8 mouse cellular contexts compared by ENCODE assay signal in the genomic region with DNA sequence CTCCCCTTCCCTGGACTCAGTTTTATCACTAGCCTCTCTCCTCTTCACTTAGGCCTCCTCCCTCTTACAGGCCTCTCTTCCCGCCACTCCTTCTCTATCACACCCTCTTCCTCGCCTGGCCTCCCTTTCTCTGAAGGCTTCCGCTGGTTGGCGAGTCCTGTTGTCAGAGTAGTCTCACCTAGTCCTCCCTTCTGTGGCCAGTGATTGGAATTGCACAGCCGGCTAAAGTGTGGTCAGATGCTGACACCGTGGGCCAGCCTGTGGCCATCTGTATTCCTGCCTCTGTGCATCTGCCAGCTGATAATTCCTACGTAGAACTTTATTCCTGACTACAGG. TPM values are rescaled to one million over a fixed set of nuclear protein-coding genes. Genes with fewer than 3 reads are reported as not detected.
DNase-seq lines count a peak whose midpoint lies in the region; ATAC-seq lines count a peak whose summit lies in the region.

No protein-coding gene starts in this region.

- H3K4me3 ChIP-seq in heart, embryonic 12.5 days = peak overlapping the region; percentile 80
- H3K4me3 ChIP-seq in erythroblast, embryonic 14.5 days (replicated peaks) = peak overlapping the region; percentile 80
- H3K4me3 ChIP-seq in limb, embryonic 13.5 days = peak overlapping the region; percentile 82
- peak overlapping the region; percentile 90 for H3K4me3 ChIP-seq in neural tube, embryonic 15.5 days (replicated peaks)

- intact Hi-C loops in left cerebral cortex, postnatal 10 days (cut with DNase I) = no loop called here

- DNase-seq in heart, adult 18-20 months = no peak
- DNase-seq in left cerebral cortex, postnatal 10 days (ENCODE audit: extremely low spot score in 1 of 2, low spot score in 2 of 2) = no peak
- DNase-seq in testis, postnatal 10 days (ENCODE audit: low spot score) = no peak

- H3K9ac ChIP-seq in heart, embryonic 12.5 days = peak overlapping the region; percentile 87
- H3K9ac ChIP-seq in limb, embryonic 13.5 days = peak overlapping the region; percentile 94
- H3K9ac ChIP-seq in neural tube, embryonic 15.5 days (replicated peaks) = peak overlapping the region; percentile 83

- no peaks in the 10 kb centered on the region for H3K9me3 ChIP-seq in heart, embryonic 12.5 days (replicated peaks)
- no peaks in the 10 kb centered on the region for H3K9me3 ChIP-seq in erythroblast, embryonic 14.5 days (ENCODE audit: control insufficient read depth, low read length)
- H3K9me3 ChIP-seq in limb, embryonic 13.5 days = no peaks in the 10 kb centered on the region
- H3K9me3 ChIP-seq in neural tube, embryonic 15.5 days (replicated peaks) = no peaks in the 10 kb centered on the region

- peak overlapping the region; percentile 92 for H3K27ac ChIP-seq in heart, embryonic 12.5 days (ENCODE audit: poor library complexity, severe bottlenecking)
- peak overlapping the region; percentile 92 for H3K27ac ChIP-seq in limb, embryonic 13.5 days
- H3K27ac ChIP-seq in neural tube, embryonic 15.5 days (replicated peaks) = peak overlapping the region; percentile 95

- peaks cover 28% of the 10 kb centered on the region for H3K36me3 ChIP-seq in heart, embryonic 12.5 days
- H3K36me3 ChIP-seq in erythroblast, embryonic 14.5 days (ENCODE audit: control insufficient read depth) = peaks cover 81% of the 10 kb centered on the region
- peaks cover 44% of the 10 kb centered on the region for H3K36me3 ChIP-seq in limb, embryonic 13.5 days
- peaks cover 27% of the 10 kb centered on the region for H3K36me3 ChIP-seq in neural tube, embryonic 15.5 days

- peak overlapping the region; percentile 89 for H3K4me2 ChIP-seq in heart, embryonic 12.5 days
- peak overlapping the region; percentile 92 for H3K4me2 ChIP-seq in limb, embryonic 13.5 days (replicated peaks)
- peak overlapping the region; percentile 72 for H3K4me2 ChIP-seq in neural tube, embryonic 15.5 days

- H3K27me3 ChIP-seq in heart, embryonic 12.5 days (replicated peaks) = no peaks in the 10 kb centered on the region
- no peaks in the 10 kb centered on the region for H3K27me3 ChIP-seq in erythroblast, embryonic 14.5 days (ENCODE audit: control insufficient read depth)
- no peaks in the 10 kb centered on the region for H3K27me3 ChIP-seq in limb, embryonic 13.5 days
- no peaks in the 10 kb centered on the region for H3K27me3 ChIP-seq in neural tube, embryonic 15.5 days (replicated peaks)

- WGBS in heart, embryonic 12.5 days = 0% methylated on average over 7 of the region's 7 CpGs
- 0% methylated on average over 7 of the region's 7 CpGs for WGBS in limb, embryonic 13.5 days
- WGBS in neural tube, embryonic 15.5 days = under 1% methylated on average over 7 of the region's 7 CpGs

- peak; percentile 22 for ATAC-seq in heart, embryonic 12.5 days (ENCODE audit: insufficient number of reproducible peaks, low FRiP score)
- ATAC-seq in CD4-positive, CD25-positive, alpha-beta regulatory T cell, adult 4 months = peak; percentile 15
- ATAC-seq in limb, embryonic 13.5 days (ENCODE audit: low FRiP score, low read depth) = peak; percentile 1
- no peak; the same call in none of the 2 replicates for ATAC-seq in neural tube, embryonic 15.5 days (ENCODE audit: low FRiP score)

- peaks cover 58% of the 10 kb centered on the region for H3K4me1 ChIP-seq in heart, embryonic 12.5 days (replicated peaks)
- H3K4me1 ChIP-seq in erythroblast, embryonic 14.5 days (ENCODE audit: control insufficient read depth) = peaks cover 70% of the 10 kb centered on the region
- peaks cover 30% of the 10 kb centered on the region for H3K4me1 ChIP-seq in limb, embryonic 13.5 days
- H3K4me1 ChIP-seq in neural tube, embryonic 15.5 days = peaks cover 43% of the 10 kb centered on the region

RNA-seq across cellular contexts. Expression of a gene that starts 0.8 kb away (rescaled TPM):
- polyA plus RNA-seq in heart, embryonic 12.5 days (2016; fragmentation: Nextera tagmentation; extraction: Ambion mirVana) = 151 and 158 TPM in 2 replicates
- 10 to 100 TPM; 42.0 to 44.7 TPM for total RNA-seq in heart, adult 18-20 months (2021)
- polyA plus RNA-seq in CD4-positive, CD25-positive, alpha-beta regulatory T cell, adult 4 months (2017; shearing (Covaris generic)) = 10 to 100 TPM; 12.5 to 12.6 TPM
- polyA plus RNA-seq in erythroblast, embryonic 14.5 days (2012) = 15.9 and 17.2 TPM in 2 replicates
- polyA plus RNA-seq in limb, embryonic 13.5 days (2015; fragmentation: Nextera tagmentation; extraction: Ambion mirVana) = 155 and 165 TPM in 2 replicates
- 119 and 126 TPM in 2 replicates for polyA plus RNA-seq in neural tube, embryonic 15.5 days (2015; fragmentation: Nextera tagmentation; extraction: Ambion mirVana)
- total RNA-seq in left cerebral cortex, postnatal 10 days (2021) = 10 to 100 TPM; 55.9 to 56.2 TPM

RNA-seq across cellular contexts. Expression of a gene that starts 52.4 kb away (rescaled TPM):
- 41.8 and 42.4 TPM in 2 replicates for polyA plus RNA-seq in heart, embryonic 12.5 days (2016; fragmentation: Nextera tagmentation; extraction: Ambion mirVana)
- total RNA-seq in heart, adult 18-20 months (2021) = 10 to 100 TPM; 48.3 to 56.7 TPM
- 10 to 100 TPM; 36.2 to 64.2 TPM for polyA plus RNA-seq in CD4-positive, CD25-positive, alpha-beta regulatory T cell, adult 4 months (2017; shearing (Covaris generic))
- 0.91 and 1.2 TPM in 2 replicates for polyA plus RNA-seq in erythroblast, embryonic 14.5 days (2012)
- polyA plus RNA-seq in limb, embryonic 13.5 days (2015; fragmentation: Nextera tagmentation; extraction: Ambion mirVana) = 48.7 and 51.1 TPM in 2 replicates
- polyA plus RNA-seq in neural tube, embryonic 15.5 days (2015; fragmentation: Nextera tagmentation; extraction: Ambion mirVana) = 41.7 and 42.1 TPM in 2 replicates
- 10 to 100 TPM; 81.3 to 82.9 TPM for total RNA-seq in left cerebral cortex, postnatal 10 days (2021)

Comparison
In these comparisons a context has a peak if more than half of its experiments do, and no peak if none do; other contexts are left out.
1. RNA of a gene that starts 52.4 kb away (polyA plus RNA-seq): 36.2 to 64.2 TPM in CD4-positive, CD25-positive, alpha-beta regulatory T cell, adult 4 months, 48.7 to 51.1 TPM in limb, embryonic 13.5 days, 41.8 to 42.4 TPM in heart, embryonic 12.5 days and 41.7 to 42.1 TPM in neural tube, embryonic 15.5 days; 0.91 to 1.2 TPM in erythroblast, embryonic 14.5 days; every median in the first group is over 10 times any median in the second.
2. Peak in every context shown above with its lines, with median percentiles within 50 percentile points of each other: H3K27ac ChIP-seq, H3K4me2 ChIP-seq, H3K4me3 ChIP-seq and H3K9ac ChIP-seq.